Mouse (Mus musculus): ENCODE data around the gene Ide. TPM values are rescaled to one million over a fixed set of nuclear protein-coding genes. Genes with fewer than 3 reads are reported as not detected.

Ide gene
- polyA plus RNA-seq (2015; fragmentation: Nextera tagmentation; extraction: Ambion mirVana): 49.5 and 58.6 TPM in 2 replicates

GRCm38 (mm10) chr19:37337752-37338151, at the start of gene Ide:
TSS of gene Ide (minus strand) at chr19:37337852.
- ATAC-seq (ENCODE audit: insufficient number of reproducible peaks, low FRiP score, low TSS enrichment, low read depth): no peak
- H3K4me3 ChIP-seq (replicated peaks): no peak within 1 kb of the TSS
- H3K4me1 ChIP-seq: no peaks in the 10 kb centered on the region
- H3K9me3 ChIP-seq (replicated peaks): no peaks in the 10 kb centered on the region
- no peaks in the 10 kb centered on the region for H3K36me3 ChIP-seq
- 63% methylated on average over 4 of the region's 4 CpGs for WGBS
- no peak within 1 kb of the TSS for H3K27ac ChIP-seq (replicated peaks)
- no peak within 1 kb of the TSS for H3K4me2 ChIP-seq (replicated peaks)
- no peak within 1 kb of the TSS for H3K9ac ChIP-seq
- no peaks in the 10 kb centered on the region for H3K27me3 ChIP-seq

DNA sequence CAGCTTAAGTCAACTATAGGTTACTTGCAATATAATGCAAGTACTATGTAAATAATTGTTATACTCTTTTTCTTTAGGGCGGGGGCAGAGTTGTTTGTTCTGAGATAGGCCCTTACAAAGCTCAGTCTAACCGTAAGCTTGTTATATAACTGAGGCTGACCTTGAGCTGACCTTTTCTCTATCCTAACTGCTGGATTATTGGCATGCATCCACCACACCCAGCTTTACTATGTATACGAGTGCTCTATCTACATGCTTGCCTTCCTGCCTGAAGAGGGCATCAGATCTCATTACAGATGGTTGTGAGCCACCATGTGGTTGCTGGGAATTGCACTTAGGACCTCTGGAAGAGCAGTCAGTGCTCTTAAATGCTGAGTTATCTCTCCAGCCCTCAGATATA, 48.5 kb upstream of the Ide start:
- no peak overlapping the region for H3K4me2 ChIP-seq (replicated peaks)
- H3K27me3 ChIP-seq: no peaks in the 10 kb centered on the region
- no peak overlapping the region for H3K4me3 ChIP-seq (replicated peaks)
- no peak overlapping the region for H3K9ac ChIP-seq
- 79% methylated on average over 3 of the region's 3 CpGs for WGBS
- no peak overlapping the region for H3K27ac ChIP-seq (replicated peaks)
- H3K4me1 ChIP-seq: no peaks in the 10 kb centered on the region
- H3K36me3 ChIP-seq: peaks cover 28% of the 10 kb centered on the region
- no peaks in the 10 kb centered on the region for H3K9me3 ChIP-seq (replicated peaks)
- no peak for ATAC-seq (ENCODE audit: insufficient number of reproducible peaks, low FRiP score, low TSS enrichment, low read depth)

DNA sequence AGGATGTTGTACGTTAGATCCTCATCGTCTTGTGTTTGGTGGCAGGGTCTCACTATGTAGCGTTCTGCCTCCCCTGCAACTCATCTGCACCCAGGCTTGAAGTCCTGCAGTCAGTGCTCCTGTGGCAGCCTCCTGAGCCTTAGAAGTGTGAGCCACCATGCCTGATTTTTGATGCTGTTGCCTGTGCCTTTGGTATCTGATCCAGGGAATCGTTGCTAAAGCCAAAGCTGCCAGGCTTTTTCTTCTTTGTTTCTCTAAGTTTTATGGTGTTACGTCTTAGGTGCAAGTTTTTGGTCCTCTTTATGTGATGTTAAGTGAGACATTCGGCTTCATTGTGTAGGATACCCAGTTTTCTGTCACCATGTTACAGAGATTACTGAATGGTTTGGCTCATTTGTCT, 41.2 kb upstream of the Ide start:
- 0 out of 2 replicates have a peak, but pooled peaks cover 3% of the 10 kb centered on the region for H3K36me3 ChIP-seq
- no peak for ATAC-seq (ENCODE audit: insufficient number of reproducible peaks, low FRiP score, low TSS enrichment, low read depth)
- H3K9me3 ChIP-seq (replicated peaks): no peaks in the 10 kb centered on the region
- no peak overlapping the region for H3K4me3 ChIP-seq (replicated peaks)
- no peak overlapping the region for H3K4me2 ChIP-seq (replicated peaks)
- H3K27me3 ChIP-seq: no peaks in the 10 kb centered on the region
- H3K27ac ChIP-seq (replicated peaks): no peak overlapping the region
- 82% methylated on average over 6 of the region's 6 CpGs for WGBS
- H3K4me1 ChIP-seq: peaks cover 19% of the 10 kb centered on the region; the same call in 1 of the 2 replicates
- H3K9ac ChIP-seq: no peak overlapping the region

- Histone ChIP-seq H3K9me3 (replicated peaks) (no peaks in the 10 kb centered on the region), H3K9ac (no peak overlapping the region), H3K4me2 (replicated peaks) (peak overlapping the region; percentile 62), H3K27me3 (no peaks in the 10 kb centered on the region), H3K36me3 (no peaks in the 10 kb centered on the region), H3K4me3 (replicated peaks) (peak overlapping the region; percentile 92), H3K27ac (replicated peaks) (no peak overlapping the region), H3K4me1 (peaks cover 19% of the 10 kb centered on the region; the same call in 1 of the 2 replicates)
- WGBS: 14% methylated on average over 8 of the region's 8 CpGs
- ATAC-seq (ENCODE audit: insufficient number of reproducible peaks, low FRiP score, low TSS enrichment, low read depth): no peak
These were observed 39.8 kb upstream of the Ide start for GRCm38 (mm10) chr19:37377404-37377990.

DNA sequence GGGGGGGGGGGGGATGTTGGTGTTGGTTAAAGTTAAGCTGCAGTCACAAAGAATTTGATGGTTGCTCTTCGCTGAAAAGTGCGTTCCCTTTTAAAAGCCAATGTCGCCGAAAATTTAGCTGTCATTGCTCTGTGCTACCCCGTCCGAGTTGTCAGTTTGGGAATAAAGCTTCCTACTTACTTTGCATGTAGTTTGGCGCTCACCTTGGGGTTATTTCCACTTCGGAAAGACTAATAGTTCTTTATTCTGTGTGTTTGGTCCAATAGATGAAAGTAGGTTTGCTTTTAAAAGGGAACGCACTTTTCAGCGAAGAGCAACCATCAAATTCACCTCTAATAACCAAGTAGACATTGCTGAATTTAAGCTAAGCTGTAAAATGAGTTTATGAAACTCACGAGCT, 39.2 kb upstream of the Ide start:
- Histone ChIP-seq H3K4me1 (peaks cover 19% of the 10 kb centered on the region; the same call in 1 of the 2 replicates), H3K9me3 (replicated peaks) (no peaks in the 10 kb centered on the region), H3K27me3 (no peaks in the 10 kb centered on the region), H3K4me2 (replicated peaks) (peak overlapping the region; percentile 62), H3K27ac (replicated peaks) (0 out of 2 replicates have a peak overlapping the region, but pooled peaks have one; percentile 39), H3K4me3 (replicated peaks) (peak overlapping the region; percentile 92), H3K9ac (no peak overlapping the region; the same call in 1 of the 2 replicates), H3K36me3 (no peaks in the 10 kb centered on the region)
- under 1% methylated on average over 11 of the region's 11 CpGs for WGBS
- ATAC-seq (ENCODE audit: insufficient number of reproducible peaks, low FRiP score, low TSS enrichment, low read depth): no peak

DNA sequence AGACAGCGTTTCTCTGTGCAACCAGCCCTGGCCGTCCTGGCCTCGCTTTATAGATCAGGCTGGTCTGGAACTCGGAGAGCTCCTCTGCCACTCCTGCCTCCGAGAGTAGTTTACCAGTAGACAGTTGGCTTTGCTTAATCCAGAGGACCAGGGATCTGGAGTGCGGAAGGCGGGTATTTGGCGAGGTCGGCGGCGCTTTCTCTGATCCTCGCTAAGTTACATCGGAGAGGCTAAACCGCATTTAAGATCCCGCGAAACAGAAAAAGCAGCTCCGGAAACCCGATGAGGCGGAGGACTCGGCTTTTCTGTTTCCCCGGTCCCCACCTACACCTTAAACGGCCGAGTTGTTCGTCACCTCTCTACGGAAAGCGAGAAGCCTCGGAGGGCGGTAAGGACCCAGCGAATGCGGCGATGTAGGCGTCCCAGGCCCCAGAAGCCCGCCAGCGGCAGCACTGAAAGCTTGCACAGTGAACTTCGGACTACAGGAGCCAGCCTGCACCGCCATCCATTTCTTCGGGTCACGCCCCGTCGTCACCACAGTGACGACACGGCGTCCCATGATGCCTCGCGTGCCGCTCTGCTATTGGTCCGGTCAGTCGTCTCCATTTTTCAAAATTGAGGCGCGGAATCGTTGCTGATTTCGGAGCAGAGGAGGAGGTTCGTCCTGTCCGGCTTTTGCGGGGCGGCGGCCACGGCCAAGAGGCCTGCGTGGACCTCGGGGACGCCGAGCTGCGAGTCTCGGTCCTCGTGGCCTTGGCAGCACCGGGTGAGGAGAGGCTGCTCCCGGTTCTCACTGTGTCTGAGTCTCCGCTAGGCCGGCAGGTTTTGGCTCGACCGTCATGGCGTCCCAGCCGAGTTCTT, 38.3 kb upstream of the Ide start, which contains the start of gene Kif11:
Kif11 (plus strand) TSS at position 649 of the 861 bp plus-strand sequence.
- ATAC-seq (ENCODE audit: insufficient number of reproducible peaks, low FRiP score, low TSS enrichment, low read depth): peak; percentile 99
- Histone ChIP-seq H3K27ac (replicated peaks) (peak within 1 kb of the TSS; percentile 99), H3K9me3 (replicated peaks) (no peaks in the 10 kb centered on the region), H3K9ac (peak within 1 kb of the TSS; percentile 85), H3K27me3 (no peaks in the 10 kb centered on the region), H3K4me2 (replicated peaks) (peak within 1 kb of the TSS; percentile 62), H3K36me3 (no peaks in the 10 kb centered on the region), H3K4me1 (peaks cover 19% of the 10 kb centered on the region; the same call in 1 of the 2 replicates), H3K4me3 (replicated peaks) (peak within 1 kb of the TSS; percentile 92)
- under 1% methylated on average over 73 of the region's 73 CpGs for WGBS

DNA sequence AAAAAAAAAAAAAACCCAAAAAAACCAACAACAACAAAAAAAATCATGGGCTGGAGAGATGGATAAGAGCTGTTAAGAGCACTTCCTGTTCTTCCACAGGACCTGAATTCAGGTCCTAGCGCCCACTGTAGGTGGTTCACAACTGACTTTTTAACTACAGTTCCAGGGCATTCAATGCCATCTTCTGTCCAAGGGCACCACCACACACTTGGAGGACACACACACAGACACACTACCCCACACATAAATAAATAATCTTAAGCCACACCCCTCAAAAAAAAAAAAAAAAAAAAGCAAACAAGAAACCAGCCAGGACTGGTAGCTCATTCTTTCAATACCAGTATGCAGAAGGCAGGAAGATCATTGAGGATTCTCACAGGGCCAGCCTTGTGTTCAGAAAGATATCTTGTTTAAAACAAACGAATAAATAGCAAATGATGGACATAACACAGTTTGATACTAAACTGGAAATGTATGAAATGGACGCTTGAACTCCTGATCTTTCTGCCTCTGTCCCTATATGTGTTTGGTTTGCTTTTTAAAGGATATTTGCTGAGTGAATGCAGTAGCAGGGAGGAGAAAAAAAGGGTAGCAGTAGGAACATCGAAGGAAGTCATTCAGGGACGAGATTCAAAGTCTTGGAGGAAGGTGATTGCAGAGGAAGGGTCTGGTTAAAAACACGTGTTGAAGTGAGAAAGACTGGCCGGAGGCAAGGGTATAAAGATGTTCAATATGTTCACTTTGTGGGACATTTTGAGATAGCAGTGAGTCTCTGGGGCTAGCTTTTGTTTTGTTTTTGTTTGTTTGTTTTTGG, 37.5 kb upstream of the Ide start:
- H3K4me2 ChIP-seq (replicated peaks): peak overlapping the region; percentile 62
- peak overlapping the region; percentile 85 for H3K9ac ChIP-seq
- peak overlapping the region; percentile 92 for H3K4me3 ChIP-seq (replicated peaks)
- H3K36me3 ChIP-seq: no peaks in the 10 kb centered on the region
- peak overlapping the region; percentile 99 for H3K27ac ChIP-seq (replicated peaks)
- no peak for ATAC-seq (ENCODE audit: insufficient number of reproducible peaks, low FRiP score, low TSS enrichment, low read depth)
- 21% methylated on average over 7 of the region's 7 CpGs for WGBS
- no peaks in the 10 kb centered on the region for H3K27me3 ChIP-seq
- no peaks in the 10 kb centered on the region for H3K9me3 ChIP-seq (replicated peaks)
- H3K4me1 ChIP-seq: peaks cover 14% of the 10 kb centered on the region; the same call in 1 of the 2 replicates

DNA sequence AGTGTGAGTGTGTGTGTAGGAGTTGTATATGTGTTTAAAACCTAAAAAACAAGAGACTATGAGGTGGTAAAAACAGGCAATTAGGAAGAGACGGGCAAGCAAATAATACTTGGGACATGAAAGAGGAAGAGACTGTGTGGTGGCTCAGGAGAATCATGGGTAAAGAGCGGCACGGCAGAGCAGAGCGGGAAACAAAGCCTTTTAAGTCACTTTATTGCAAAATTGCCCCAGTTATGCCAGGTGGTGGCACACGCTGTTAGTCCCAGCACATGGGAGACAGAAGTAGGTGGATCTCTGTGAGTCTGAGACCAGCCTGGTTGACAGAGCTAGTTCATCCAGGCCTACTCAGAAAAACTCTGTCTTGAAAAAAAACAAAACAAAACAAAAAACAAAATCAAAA, 32.7 kb upstream of the Ide start:
- Histone ChIP-seq H3K4me1 (0 out of 2 replicates have a peak, but pooled peaks cover 3% of the 10 kb centered on the region), H3K36me3 (no peaks in the 10 kb centered on the region), H3K27me3 (no peaks in the 10 kb centered on the region), H3K4me2 (replicated peaks) (no peak overlapping the region), H3K9me3 (replicated peaks) (no peaks in the 10 kb centered on the region), H3K4me3 (replicated peaks) (no peak overlapping the region), H3K9ac (no peak overlapping the region), H3K27ac (replicated peaks) (no peak overlapping the region)
- 81% methylated on average over 5 of the region's 5 CpGs for WGBS
- ATAC-seq (ENCODE audit: insufficient number of reproducible peaks, low FRiP score, low TSS enrichment, low read depth): no peak

GRCm38 (mm10) chr19:37369921-37370320, 32.3 kb upstream of the Ide start:
- no peaks in the 10 kb centered on the region for H3K27me3 ChIP-seq
- no peak overlapping the region for H3K27ac ChIP-seq (replicated peaks)
- no peak overlapping the region for H3K4me2 ChIP-seq (replicated peaks)
- WGBS: 87% methylated on average over 4 of the region's 4 CpGs
- no peak for ATAC-seq (ENCODE audit: insufficient number of reproducible peaks, low FRiP score, low TSS enrichment, low read depth)
- H3K4me3 ChIP-seq (replicated peaks): no peak overlapping the region
- no peaks in the 10 kb centered on the region for H3K36me3 ChIP-seq
- H3K9me3 ChIP-seq (replicated peaks): no peaks in the 10 kb centered on the region
- no peak overlapping the region for H3K9ac ChIP-seq
- H3K4me1 ChIP-seq: no peaks in the 10 kb centered on the region

DNA sequence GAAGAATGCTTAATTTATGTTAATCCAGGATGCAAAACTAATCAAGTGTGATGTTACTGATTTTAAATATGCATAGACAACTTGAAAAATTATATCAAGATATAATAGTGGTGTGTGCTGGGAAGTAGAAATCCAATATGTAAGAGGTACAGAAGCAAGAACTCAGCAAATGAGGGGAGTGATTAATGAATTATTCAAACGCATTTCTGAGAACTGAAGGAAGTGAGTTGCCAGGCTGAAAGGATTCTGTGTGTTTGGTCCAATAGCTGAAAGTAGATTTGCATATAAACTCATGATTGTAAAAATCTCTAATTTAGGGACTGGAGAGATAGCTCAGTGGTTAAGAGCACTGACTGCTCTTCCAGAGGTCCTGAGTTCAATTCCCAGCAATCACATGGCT, 31.3 kb upstream of the Ide start:
- Histone ChIP-seq H3K4me1 (no peaks in the 10 kb centered on the region), H3K4me3 (replicated peaks) (no peak overlapping the region), H3K27me3 (no peaks in the 10 kb centered on the region), H3K27ac (replicated peaks) (no peak overlapping the region), H3K9me3 (replicated peaks) (no peaks in the 10 kb centered on the region), H3K9ac (no peak overlapping the region), H3K4me2 (replicated peaks) (no peak overlapping the region), H3K36me3 (no peaks in the 10 kb centered on the region)
- ATAC-seq (ENCODE audit: insufficient number of reproducible peaks, low FRiP score, low TSS enrichment, low read depth): no peak
- WGBS: 83% methylated on average over 1 of the region's 1 CpGs
